Mouse (Mus musculus): ENCODE data around the gene Ppp6r1.

DNA sequence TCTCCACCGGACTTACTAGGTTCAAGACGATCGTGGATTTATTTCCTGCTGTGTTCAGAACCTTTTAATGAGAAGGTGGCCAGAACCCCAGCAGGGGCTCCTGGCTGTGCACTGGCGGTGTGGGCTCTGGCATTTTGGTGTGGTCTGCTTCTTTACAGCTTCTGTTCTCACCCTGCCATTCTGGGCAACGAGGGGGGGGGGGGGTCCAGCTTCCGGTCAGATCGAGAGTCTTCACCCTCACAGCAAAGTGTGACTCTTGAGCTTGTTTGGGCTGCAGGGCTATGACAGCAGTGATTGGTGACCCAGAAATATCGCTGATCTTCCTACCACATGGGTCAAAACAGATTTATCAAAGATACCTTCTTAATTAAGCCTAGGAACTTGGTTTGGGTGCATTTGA is 46.4 kb downstream of the Ppp6r1 start:
- no peak for TF ChIP-seq POLR2A (IDR thresholded peaks at IDR 0.05; ENCODE audit: extremely low read depth, insufficient read depth, low read length)
- TF ChIP-seq CTCF (IDR thresholded peaks at IDR 0.05; ENCODE audit: low read depth, low read length) = no peak

All from liver, adult 2 months (tissue).